Mouse (Mus musculus) heart, embryonic 12.5 days (tissue): ENCODE results near the gene Bcl9. TPM values are rescaled to one million over a fixed set of nuclear protein-coding genes. Genes with fewer than 3 reads are reported as not detected.

Experiments used
- ATAC-seq: fragments of 200-750 bp; cut with Nextera tagmentation; 2 replicates; pipeline ENCODE4 v1.8.0; 2017; ENCODE audit warnings: moderate TSS enrichment, moderate library complexity; ENCODE audit not compliant: insufficient number of reproducible peaks, low FRiP score
- H3K27ac ChIP-seq: fragments of 300-500 bp; sonication (generic); 2 replicates; pipeline ENCODE4 v1.5.1; 2016; ENCODE audit warnings: mild to moderate bottlenecking, moderate library complexity; ENCODE audit not compliant: poor library complexity, severe bottlenecking
- H3K27me3 ChIP-seq: fragments of 300-500 bp; sonication (generic); replicated peaks from 2 replicates; pipeline ENCODE4 v1.6.1; 2016; ENCODE audit warnings: mild to moderate bottlenecking, moderate library complexity
- H3K36me3 ChIP-seq: fragments of 300-500 bp; sonication (generic); 2 replicates; pipeline ENCODE4 v1.6.1; 2016; ENCODE audit warnings: mild to moderate bottlenecking, moderate library complexity
- H3K4me1 ChIP-seq: fragments of 300-500 bp; sonication (generic); replicated peaks from 2 replicates; pipeline ENCODE4 v1.6.1; 2016; ENCODE audit warnings: mild to moderate bottlenecking
- H3K4me2 ChIP-seq: fragments of 300-500 bp; sonication (generic); 2 replicates; pipeline ENCODE4 v1.6.1; 2016; ENCODE audit warnings: mild to moderate bottlenecking, moderate library complexity
- H3K4me3 ChIP-seq: fragments of 300-500 bp; sonication (generic); 2 replicates; pipeline ENCODE4 v1.5.1; 2016; ENCODE audit warnings: mild to moderate bottlenecking
- H3K9ac ChIP-seq: fragments of 300-500 bp; sonication (generic); 2 replicates; pipeline ENCODE4 v1.6.1; 2016; ENCODE audit warnings: mild to moderate bottlenecking, moderate library complexity
- H3K9me3 ChIP-seq: fragments of 300-500 bp; sonication (generic); replicated peaks from 2 replicates; pipeline ENCODE4 v1.6.1; 2016; ENCODE audit warnings: mild to moderate bottlenecking, moderate library complexity
- WGBS: fragments of 180-500 bp; shearing (Covaris S2); methylation state at CpG from one replicate; pipeline ENCODE4 v1.1.7; 2016; 5-methylcytosine and 5-hydroxymethylcytosine counted together
- polyA plus RNA-seq: library from polyadenylated mRNA; unstranded; fragments of >200 nt; fragmentation: Nextera tagmentation; extraction: Ambion mirVana; gene quantifications from 2 replicates; pipeline ENCODE4 v1.2.1, GENCODE M21; 2016

Bcl9 gene
- polyA plus RNA-seq, 1 experiment from 2014 or later: 38.6 TPM

GRCm38 (mm10) chr3:97213871-97214270, 83.8 kb downstream of the Bcl9 start:
- Histone ChIP-seq H3K4me1 (peaks cover 20% of the 10 kb centered on the region), H3K27ac (0 out of 2 replicates have a peak overlapping the region, but pooled peaks have one; percentile 15), H3K9me3 (no peaks in the 10 kb centered on the region), H3K4me2 (no peak overlapping the region), H3K9ac (no peak overlapping the region), H3K36me3 (peaks cover 86% of the 10 kb centered on the region), H3K27me3 (no peaks in the 10 kb centered on the region), H3K4me3 (no peak overlapping the region)
- 79% methylated on average over 10 of the region's 10 CpGs for WGBS
- ATAC-seq: no peak

GRCm38 (mm10) chr3:97211177-97211576, 86.5 kb downstream of the Bcl9 start:
- H3K4me3 ChIP-seq: no peak overlapping the region
- no peak overlapping the region for H3K9ac ChIP-seq
- no peak overlapping the region for H3K27ac ChIP-seq
- peaks cover 96% of the 10 kb centered on the region for H3K36me3 ChIP-seq
- H3K9me3 ChIP-seq: no peaks in the 10 kb centered on the region
- WGBS: 74% methylated on average over 5 of the region's 5 CpGs
- no peak for ATAC-seq
- no peak overlapping the region for H3K4me2 ChIP-seq
- H3K4me1 ChIP-seq: peaks cover 24% of the 10 kb centered on the region
- H3K27me3 ChIP-seq: no peaks in the 10 kb centered on the region

DNA sequence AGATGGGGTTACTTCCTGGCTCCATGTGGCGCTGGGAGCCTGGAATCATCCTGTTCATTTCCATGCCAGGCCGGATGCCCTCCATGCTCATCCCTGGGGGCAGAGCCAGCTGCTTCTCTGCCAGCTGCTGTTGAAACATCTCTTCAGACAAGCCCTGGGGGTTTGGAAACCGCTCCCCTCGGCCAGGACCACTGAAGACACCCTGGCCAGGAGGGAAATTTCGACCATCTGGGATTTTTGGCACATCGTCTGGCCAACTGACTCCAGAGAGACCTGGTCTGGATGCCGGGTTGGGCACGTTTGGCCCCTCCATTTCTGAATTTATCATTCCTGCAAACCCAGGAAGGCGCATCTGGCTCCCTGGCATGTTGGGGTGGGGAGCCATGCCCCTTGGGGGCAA, 88.4 kb downstream of the Bcl9 start:
- Histone ChIP-seq H3K4me3 (no peak overlapping the region), H3K27ac (no peak overlapping the region), H3K27me3 (no peaks in the 10 kb centered on the region), H3K9ac (no peak overlapping the region), H3K4me2 (no peak overlapping the region), H3K4me1 (peaks cover 7% of the 10 kb centered on the region), H3K9me3 (no peaks in the 10 kb centered on the region), H3K36me3 (peaks cover 96% of the 10 kb centered on the region)
- ATAC-seq: no peak
- WGBS: 88% methylated on average over 9 of the region's 9 CpGs

DNA sequence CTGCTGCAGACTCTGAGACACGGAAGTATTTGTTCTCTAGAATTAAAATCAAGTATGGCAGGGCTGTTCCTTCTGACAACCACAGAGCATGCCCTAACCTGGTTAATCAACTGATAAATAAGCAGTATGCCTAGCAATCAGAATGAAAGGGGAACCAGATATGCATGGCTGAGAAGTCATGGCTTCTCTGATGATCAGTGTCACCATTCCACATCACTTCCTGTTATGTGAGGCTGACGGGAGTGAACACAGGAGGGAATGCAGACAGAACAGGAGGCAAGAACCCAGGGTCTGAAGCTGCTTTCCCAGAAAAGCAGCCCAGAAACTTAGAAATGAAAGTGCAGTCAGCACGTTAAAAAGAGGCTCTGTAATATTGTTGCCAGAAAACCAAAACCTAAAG, 91.2 kb downstream of the Bcl9 start:
- Histone ChIP-seq H3K4me3 (no peak overlapping the region), H3K27me3 (no peaks in the 10 kb centered on the region), H3K4me1 (peaks cover 9% of the 10 kb centered on the region), H3K27ac (no peak overlapping the region), H3K9me3 (no peaks in the 10 kb centered on the region), H3K36me3 (peaks cover 79% of the 10 kb centered on the region), H3K9ac (no peak overlapping the region), H3K4me2 (no peak overlapping the region)
- ATAC-seq: no peak
- WGBS: 77% methylated on average over 3 of the region's 3 CpGs

GRCm38 (mm10) chr3:97203880-97204279, 93.8 kb downstream of the Bcl9 start:
- Histone ChIP-seq H3K9ac (no peak overlapping the region), H3K4me1 (peaks cover 6% of the 10 kb centered on the region), H3K4me3 (no peak overlapping the region), H3K4me2 (no peak overlapping the region), H3K9me3 (no peaks in the 10 kb centered on the region), H3K36me3 (peaks cover 54% of the 10 kb centered on the region), H3K27me3 (no peaks in the 10 kb centered on the region), H3K27ac (no peak overlapping the region)
- ATAC-seq: no peak
- WGBS: 69% methylated on average over 14 of the region's 14 CpGs

DNA sequence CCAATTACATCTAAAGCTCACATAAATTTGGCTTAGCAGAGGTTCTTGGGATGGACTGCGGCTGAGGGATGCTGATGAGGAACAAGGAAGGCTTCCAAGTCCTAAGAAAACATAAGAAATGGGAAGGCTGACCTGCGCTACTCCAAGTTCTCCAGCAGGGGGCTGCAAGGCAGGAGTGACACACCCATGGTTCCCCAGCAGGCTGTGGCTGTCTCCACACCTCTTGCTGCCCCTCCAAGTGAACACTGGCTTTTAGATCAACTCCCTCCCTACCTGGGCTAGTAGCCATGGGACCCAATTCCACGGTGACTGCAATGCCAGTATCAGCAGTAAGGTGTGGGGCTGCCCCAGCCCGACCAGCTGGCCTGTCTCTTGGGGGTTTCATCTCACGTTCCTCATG, 95.8 kb downstream of the Bcl9 start:
- no peak for ATAC-seq
- WGBS: 47% methylated on average over 5 of the region's 5 CpGs
- Histone ChIP-seq H3K9me3 (no peaks in the 10 kb centered on the region), H3K4me1 (peaks cover 2% of the 10 kb centered on the region; the same call in 1 of the 2 replicates), H3K9ac (no peak overlapping the region), H3K27ac (no peak overlapping the region), H3K27me3 (no peaks in the 10 kb centered on the region), H3K4me3 (no peak overlapping the region), H3K4me2 (no peak overlapping the region), H3K36me3 (peaks cover 35% of the 10 kb centered on the region)

GRCm38 (mm10) chr3:97199261-97199660, 98.5 kb downstream of the Bcl9 start:
- no peak overlapping the region for H3K4me2 ChIP-seq
- H3K9me3 ChIP-seq: no peaks in the 10 kb centered on the region
- no peak overlapping the region for H3K27ac ChIP-seq
- no peak overlapping the region for H3K4me3 ChIP-seq
- no peaks in the 10 kb centered on the region for H3K27me3 ChIP-seq
- 35% methylated on average over 4 of the region's 4 CpGs for WGBS
- H3K36me3 ChIP-seq: 0 out of 2 replicates have a peak, but pooled peaks cover 9% of the 10 kb centered on the region
- ATAC-seq: no peak
- H3K9ac ChIP-seq: no peak overlapping the region
- H3K4me1 ChIP-seq: peaks cover 2% of the 10 kb centered on the region; the same call in 1 of the 2 replicates

- WGBS: 78% methylated on average over 8 of the region's 8 CpGs
- no peaks in the 10 kb centered on the region for H3K9me3 ChIP-seq
Measured at GRCm38 (mm10) chr3:97196571-97196970, 101.1 kb downstream of the Bcl9 start.

DNA sequence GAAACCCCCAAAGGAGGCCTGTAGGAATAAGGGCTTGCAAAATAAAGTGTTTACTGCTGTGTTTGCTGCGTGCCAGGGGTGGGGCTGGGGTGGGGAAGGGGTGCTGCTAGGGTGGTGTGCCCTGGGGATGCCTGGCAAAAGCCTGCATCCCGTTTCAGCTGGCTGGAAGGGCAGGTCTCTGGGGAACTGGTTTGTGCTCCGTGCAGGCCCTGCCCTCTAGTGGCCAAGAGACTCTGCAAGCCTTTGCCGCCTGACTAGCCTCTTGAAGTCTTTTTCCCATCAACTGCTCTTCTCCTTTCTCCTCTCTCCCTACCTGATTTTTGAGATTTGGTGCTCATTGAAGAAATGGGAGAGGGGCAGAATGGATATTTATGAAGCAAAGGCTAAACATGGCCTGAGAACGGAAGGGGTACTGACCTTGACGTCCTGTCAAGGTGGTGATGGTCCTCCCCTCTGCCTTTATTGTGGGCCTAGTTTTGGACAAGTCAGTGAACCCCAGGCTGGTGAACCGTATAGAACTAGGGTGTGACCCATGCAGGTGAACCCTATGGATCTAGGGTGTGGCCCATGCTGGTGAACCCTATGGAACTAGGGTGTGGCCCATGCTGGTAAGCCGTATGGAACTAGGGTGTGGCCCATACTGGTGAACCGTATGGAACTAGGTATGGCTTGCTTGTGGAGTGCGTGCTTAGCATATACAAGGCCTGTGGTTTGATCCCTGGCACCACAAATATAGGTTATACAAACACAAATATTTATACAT, 112.4 kb downstream of the Bcl9 start:
- ATAC-seq: no peak
- no peak overlapping the region for H3K9ac ChIP-seq
- peaks cover 12% of the 10 kb centered on the region; the same call in 1 of the 2 replicates for H3K27me3 ChIP-seq

More at GRCm38 (mm10) chr3:97196571-97196970, 101.1 kb downstream of the Bcl9 start:
- Histone ChIP-seq H3K4me2 (no peak overlapping the region), H3K4me1 (no peaks in the 10 kb centered on the region; the same call in 1 of the 2 replicates), H3K27me3 (no peaks in the 10 kb centered on the region), H3K27ac (no peak overlapping the region), H3K4me3 (no peak overlapping the region), H3K36me3 (no peaks in the 10 kb centered on the region), H3K9ac (no peak overlapping the region)
- ATAC-seq: no peak

GRCm38 (mm10) chr3:97183810-97184209, 113.9 kb downstream of the Bcl9 start:
- no peak overlapping the region for H3K9ac ChIP-seq
- peaks cover 12% of the 10 kb centered on the region; the same call in 1 of the 2 replicates for H3K27me3 ChIP-seq
- no peak overlapping the region for H3K27ac ChIP-seq
- ATAC-seq: no peak
- WGBS: 32% methylated on average over 3 of the region's 3 CpGs
- peaks cover under 1% of the 10 kb centered on the region; the same call in 1 of the 2 replicates for H3K4me1 ChIP-seq
- no peak overlapping the region for H3K4me3 ChIP-seq
- no peaks in the 10 kb centered on the region for H3K36me3 ChIP-seq
- no peak overlapping the region for H3K4me2 ChIP-seq
- H3K9me3 ChIP-seq: no peaks in the 10 kb centered on the region

More for the DNA sequence above, 112.4 kb downstream of the Bcl9 start:
- 37% methylated on average over 10 of the region's 10 CpGs for WGBS
- no peaks in the 10 kb centered on the region for H3K9me3 ChIP-seq
- no peak overlapping the region for H3K27ac ChIP-seq
- no peaks in the 10 kb centered on the region for H3K36me3 ChIP-seq
- no peak overlapping the region for H3K4me2 ChIP-seq
- no peak overlapping the region for H3K4me3 ChIP-seq
- peaks cover 3% of the 10 kb centered on the region; the same call in 1 of the 2 replicates for H3K4me1 ChIP-seq

- Histone ChIP-seq H3K27me3 (peaks cover 3% of the 10 kb centered on the region; the same call in 1 of the 2 replicates), H3K9me3 (no peaks in the 10 kb centered on the region), H3K4me3 (no peak overlapping the region), H3K36me3 (peaks cover 24% of the 10 kb centered on the region), H3K4me2 (no peak overlapping the region), H3K9ac (no peak overlapping the region), H3K27ac (no peak overlapping the region), H3K4me1 (no peaks in the 10 kb centered on the region; the same call in 1 of the 2 replicates)
- WGBS: 48% methylated on average over 6 of the region's 6 CpGs
- ATAC-seq: no peak
Measured at GRCm38 (mm10) chr3:97180527-97180926, 117.2 kb downstream of the Bcl9 start.
